Mouse (Mus musculus) C2C12 (cell line): ENCODE data around the gene Gper1.

ENCODE experiments used
- CTCF ChIP-seq: IDR thresholded peaks from one replicate; pipeline ENCODE4 v1.5.1; 2011; ENCODE audit not compliant: control insufficient read depth, insufficient read depth, insufficient read length
- MYOD1 ChIP-seq: IDR thresholded peaks from one replicate; pipeline ENCODE4 v1.6.1; 2011; ENCODE audit warnings: low read depth; ENCODE audit not compliant: control insufficient read depth, insufficient read length

DNA sequence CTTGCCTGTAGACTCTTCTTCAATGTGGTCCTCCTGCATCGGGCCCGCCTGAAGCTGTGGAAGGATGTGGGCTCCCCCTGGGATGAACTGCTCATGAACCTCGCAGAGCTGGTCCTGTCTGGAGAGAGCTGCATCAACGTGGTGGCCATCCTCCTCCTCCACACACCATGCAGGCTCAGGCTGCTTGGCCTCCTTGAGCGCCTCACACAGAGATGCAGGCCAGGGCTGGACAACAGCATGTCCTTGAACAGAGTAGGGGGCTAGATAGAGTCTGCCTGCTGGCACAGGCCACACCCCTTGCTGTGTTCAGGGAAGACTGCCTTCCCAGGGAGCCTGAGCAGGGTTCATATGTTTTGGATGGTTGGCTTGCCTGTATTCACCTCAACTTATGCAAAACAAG, 8.0 kb upstream of the Gper1 start:
- TF ChIP-seq CTCF (no peak), MYOD1 (no peak)
